Mouse (Mus musculus) lung, embryonic 14.5 days (tissue): ENCODE data around the gene Rtl1. TPM values are rescaled to one million over a fixed set of nuclear protein-coding genes. Genes with fewer than 3 reads are reported as not detected.

Source experiments
- ATAC-seq: fragments of 200-750 bp; cut with Nextera tagmentation; 2 replicates; pipeline ENCODE4 v1.8.0; 2017; ENCODE audit warnings: mild to moderate bottlenecking, moderate TSS enrichment, moderate library complexity; ENCODE audit not compliant: insufficient read depth
- DNase-seq: peaks from one replicate; pipeline ENCODE4 v3.0.0-alpha.2; 2015
- H3K27ac ChIP-seq: fragments of 300-500 bp; sonication (generic); 2 replicates; pipeline ENCODE4 v1.5.1; 2014; ENCODE audit warnings: low read depth, mild to moderate bottlenecking, moderate library complexity
- H3K27me3 ChIP-seq: fragments of 300-500 bp; sonication (generic); 2 replicates; pipeline ENCODE4 v1.6.1; 2014; ENCODE audit warnings: low read length, control low read depth; ENCODE audit not compliant: insufficient read depth
- H3K36me3 ChIP-seq: fragments of 300-500 bp; sonication (generic); 2 replicates; pipeline ENCODE4 v1.6.1; 2014; ENCODE audit warnings: control low read depth; ENCODE audit not compliant: insufficient read depth
- H3K4me1 ChIP-seq: fragments of 300-500 bp; sonication (generic); 2 replicates; pipeline ENCODE4 v1.6.1; 2014; ENCODE audit warnings: antibody characterized with exemption, control low read depth; ENCODE audit not compliant: insufficient read depth
- H3K4me2 ChIP-seq: fragments of 300-500 bp; sonication (generic); 2 replicates; pipeline ENCODE4 v1.6.1; 2014; ENCODE audit warnings: mild to moderate bottlenecking
- H3K4me3 ChIP-seq: fragments of 300-500 bp; sonication (generic); 2 replicates; pipeline ENCODE4 v1.5.1; 2014; ENCODE audit warnings: low read depth, low read length
- H3K9ac ChIP-seq: fragments of 300-500 bp; sonication (generic); 2 replicates; pipeline ENCODE4 v1.6.1; 2014
- H3K9me3 ChIP-seq: fragments of 300-500 bp; sonication (generic); 2 replicates; pipeline ENCODE4 v1.6.1; 2016; ENCODE audit warnings: low read depth, low read length, control low read depth
- CTCF ChIP-seq: IDR thresholded peaks from 2 replicates; pipeline ENCODE4 v1.5.1; 2016; ENCODE audit warnings: antibody characterized with exemption, low read depth
- WGBS: fragments of 180-500 bp; shearing (Covaris S2); extraction: QIAGEN DNeasy Blood & Tissue Kit; methylation state at CpG from one replicate; pipeline ENCODE4 v1.1.7; 2014; 5-methylcytosine and 5-hydroxymethylcytosine counted together
- polyA plus RNA-seq: library from polyadenylated mRNA; unstranded; fragments of >200 nt; fragmentation: Nextera tagmentation; extraction: Ambion mirVana; gene quantifications from 2 replicates; pipeline ENCODE4 v1.2.1, GENCODE M21; 2014

Rtl1 gene
- polyA plus RNA-seq, 1 experiment from 2014 or later, result 1.3 TPM

GRCm38 (mm10) chr12:109552754-109553525 is 47.2 kb downstream of the Rtl1 start:
- ATAC-seq (no peak), DNase-seq (no peak)
- H3K4me3 ChIP-seq, result no peak overlapping the region
- 63% methylated on average over 18 of the region's 18 CpGs for WGBS
- H3K4me2 ChIP-seq, result no peak overlapping the region
- TF ChIP-seq CTCF, result no peak
- no peak overlapping the region for H3K9ac ChIP-seq
- no peaks in the 10 kb centered on the region for H3K27me3 ChIP-seq
- H3K9me3 ChIP-seq, result no peaks in the 10 kb centered on the region
- peaks cover 83% of the 10 kb centered on the region for H3K36me3 ChIP-seq
- no peaks in the 10 kb centered on the region for H3K4me1 ChIP-seq
- no peak overlapping the region for H3K27ac ChIP-seq

- Histone ChIP-seq H3K4me3 (no peak overlapping the region), H3K27me3 (no peaks in the 10 kb centered on the region), H3K4me2 (no peak overlapping the region), H3K9ac (no peak overlapping the region), H3K36me3 (peaks cover 79% of the 10 kb centered on the region), H3K27ac (no peak overlapping the region), H3K4me1 (no peaks in the 10 kb centered on the region), H3K9me3 (no peaks in the 10 kb centered on the region)
- TF ChIP-seq CTCF, result no peak
- 65% methylated on average over 2 of the region's 2 CpGs for WGBS
- ATAC-seq (no peak), DNase-seq (no peak)
Observed at GRCm38 (mm10) chr12:109551771-109552170, 48.4 kb downstream of the Rtl1 start.

- 27% methylated on average over 2 of the region's 2 CpGs for WGBS
- Histone ChIP-seq H3K4me1 (no peaks in the 10 kb centered on the region), H3K9me3 (no peaks in the 10 kb centered on the region; the same call in 1 of the 2 replicates), H3K4me3 (no peak overlapping the region), H3K27me3 (no peaks in the 10 kb centered on the region), H3K27ac (no peak overlapping the region), H3K36me3 (peaks cover 53% of the 10 kb centered on the region), H3K4me2 (no peak overlapping the region), H3K9ac (no peak overlapping the region)
- ATAC-seq, result no peak
- TF ChIP-seq CTCF, result no peak
- no peak for DNase-seq
Observed at GRCm38 (mm10) chr12:109547085-109547484, 53.0 kb downstream of the Rtl1 start.

GRCm38 (mm10) chr12:109545875-109546732 is 54.0 kb downstream of the Rtl1 start:
- no peak overlapping the region for H3K4me2 ChIP-seq
- H3K9me3 ChIP-seq, result peaks cover 4% of the 10 kb centered on the region; the same call in 1 of the 2 replicates
- peaks cover 44% of the 10 kb centered on the region for H3K36me3 ChIP-seq
- DNase-seq (no peak), ATAC-seq (no peak)
- no peak for TF ChIP-seq CTCF
- whole genome bisulfite sequencing, result 72% methylated on average over 30 of the region's 30 CpGs
- H3K4me3 ChIP-seq, result no peak overlapping the region
- no peaks in the 10 kb centered on the region for H3K4me1 ChIP-seq
- H3K9ac ChIP-seq, result no peak overlapping the region
- no peaks in the 10 kb centered on the region for H3K27me3 ChIP-seq
- no peak overlapping the region for H3K27ac ChIP-seq

GRCm38 (mm10) chr12:109543281-109543923 is 56.7 kb downstream of the Rtl1 start:
- H3K4me3 ChIP-seq, result no peak overlapping the region
- no peaks in the 10 kb centered on the region for H3K27me3 ChIP-seq
- peaks cover 14% of the 10 kb centered on the region; the same call in 1 of the 2 replicates for H3K9me3 ChIP-seq
- no peak for TF ChIP-seq CTCF
- no peaks in the 10 kb centered on the region for H3K4me1 ChIP-seq
- ATAC-seq (no peak), DNase-seq (no peak)
- no peak overlapping the region for H3K27ac ChIP-seq
- H3K9ac ChIP-seq, result no peak overlapping the region
- H3K4me2 ChIP-seq, result no peak overlapping the region
- peaks cover 21% of the 10 kb centered on the region; the same call in 1 of the 2 replicates for H3K36me3 ChIP-seq
- WGBS, result 70% methylated on average over 4 of the region's 4 CpGs

- no peaks in the 10 kb centered on the region for H3K4me1 ChIP-seq
- peak overlapping the region; percentile 58 for H3K4me2 ChIP-seq
- peaks cover 16% of the 10 kb centered on the region; the same call in 1 of the 2 replicates for H3K36me3 ChIP-seq
- H3K9me3 ChIP-seq, result peaks cover 20% of the 10 kb centered on the region; the same call in 1 of the 2 replicates
- TF ChIP-seq CTCF, result peak; percentile 76
- ATAC-seq (peak; percentile 57), DNase-seq (peak; percentile 86)
- H3K9ac ChIP-seq, result no peak overlapping the region; the same call in 1 of the 2 replicates
- H3K27ac ChIP-seq, result 0 out of 2 replicates have a peak overlapping the region, but pooled peaks have one; percentile 24
- no peaks in the 10 kb centered on the region for H3K27me3 ChIP-seq
- peak overlapping the region; percentile 57 for H3K4me3 ChIP-seq
- WGBS, result 52% methylated on average over 16 of the region's 17 CpGs
Observed at GRCm38 (mm10) chr12:109542635-109543249, 57.4 kb downstream of the Rtl1 start.
